Mouse (Mus musculus) brain, adult 2 months (tissue): ENCODE data around the gene Xrcc6.
A peak's percentile ranks its signal among the peaks of the same experiment; 100 is the strongest.
"Not testable (repeated sequence)": the region's sequence is repeated elsewhere in the genome, so short reads cannot be mapped to it uniquely, and the experiment has no call there.

Experiments
- DNase-seq: peaks from one replicate; pipeline ENCODE4 v3.0.0; 2011; ENCODE audit warnings: low read depth, low spot score

Xrcc6 gene

GRCm38 (mm10) chr15:81966062-81966829 is 21.4 kb upstream of the Xrcc6 start:
- DNase-seq = no peak

DNA sequence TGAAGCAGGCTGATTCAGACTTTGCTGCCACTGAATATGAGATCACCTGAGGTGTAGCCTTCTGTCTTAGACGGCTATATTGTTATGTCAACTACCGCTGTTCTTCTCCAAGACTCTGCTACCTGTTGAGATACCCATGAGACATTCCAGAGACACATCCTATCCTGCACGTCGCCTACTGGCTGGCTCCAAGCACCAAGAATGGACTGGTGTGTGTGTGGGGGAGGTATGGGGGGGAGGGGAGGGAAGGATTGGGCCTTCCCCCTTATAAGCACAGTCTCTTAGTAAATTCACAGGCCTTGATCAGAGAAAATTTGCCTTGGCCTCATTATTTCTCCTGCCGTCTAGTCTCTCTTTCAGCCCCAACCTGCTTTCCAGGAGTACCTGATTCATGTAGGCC is 19.8 kb upstream of the Xrcc6 start:
- no peak for DNase-seq

DNA sequence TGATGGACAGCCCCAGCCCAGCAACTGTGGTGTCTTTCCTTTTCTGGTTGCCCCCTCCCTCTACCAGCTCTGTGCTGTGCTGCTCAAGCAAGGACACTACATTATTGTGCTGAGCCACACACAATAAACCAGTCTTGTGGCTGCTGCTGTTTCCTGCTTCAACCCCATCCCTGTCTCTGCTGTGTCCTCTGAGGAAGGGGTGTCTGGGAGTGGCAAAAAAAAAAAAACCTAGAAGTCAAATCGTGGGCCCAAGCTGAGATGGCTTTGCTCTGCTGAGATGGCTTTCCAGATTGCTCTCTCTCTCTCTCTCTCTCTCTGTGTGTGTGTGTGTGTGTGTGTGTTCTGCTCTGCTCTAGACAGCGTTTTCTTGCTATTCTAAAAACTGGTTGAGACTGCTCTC is 19.2 kb upstream of the Xrcc6 start:
- no peak for DNase-seq

- no peak for DNase-seq
These were observed 18.5 kb upstream of the Xrcc6 start for GRCm38 (mm10) chr15:81969173-81969572.

- DNase-seq = not testable (repeated sequence)
These were observed 18.0 kb upstream of the Xrcc6 start for GRCm38 (mm10) chr15:81969635-81970034.

DNA sequence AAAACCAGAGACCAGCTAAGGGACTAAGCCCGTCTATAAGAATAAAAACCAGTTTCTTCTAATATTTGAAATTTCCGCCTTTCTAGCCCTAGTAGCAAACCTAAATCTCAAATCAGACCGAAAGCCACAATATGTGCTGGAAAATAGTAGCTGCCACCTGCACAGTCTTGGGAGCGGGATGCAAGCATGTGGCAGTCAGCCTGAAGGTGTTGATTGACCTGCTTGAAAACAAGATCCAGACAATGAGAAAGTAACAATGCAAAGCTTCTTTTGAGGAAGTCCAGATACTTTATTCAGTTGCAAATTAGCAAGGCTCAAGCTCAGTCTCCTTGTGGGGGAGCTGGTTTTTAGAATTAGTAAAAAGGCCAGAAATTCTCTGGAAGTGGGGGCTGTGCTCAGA is 17.1 kb upstream of the Xrcc6 start:
- not testable (repeated sequence) for DNase-seq

- not testable (repeated sequence) for DNase-seq
These were observed 12.5 kb upstream of the Xrcc6 start for GRCm38 (mm10) chr15:81975156-81975555.

GRCm38 (mm10) chr15:81980321-81980720 is 7.3 kb upstream of the Xrcc6 start, which contains the start of gene 1700029P11Rik:
Gene 1700029P11Rik (plus strand): TSS chr15:81980540.
- no peak for DNase-seq

DNA sequence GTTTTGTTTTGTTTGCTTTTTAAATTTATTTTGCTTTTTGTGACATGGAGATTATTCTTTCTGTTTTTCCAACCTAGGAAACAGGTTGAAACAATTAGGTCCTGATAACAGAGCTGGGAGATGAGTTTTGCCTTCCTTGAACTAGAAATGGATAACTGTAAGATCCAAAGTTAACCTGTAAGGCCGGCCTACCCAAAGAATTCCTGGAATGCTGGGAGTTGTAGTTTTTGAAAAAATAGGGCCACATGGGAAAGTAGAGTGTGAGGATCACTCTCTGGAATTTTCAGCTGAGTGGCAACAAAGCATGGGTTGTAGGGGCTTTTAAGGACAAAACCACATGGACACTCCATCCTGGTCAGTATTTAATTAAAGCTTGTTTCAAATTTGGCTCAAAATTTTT is 5.5 kb upstream of the Xrcc6 start:
- DNase-seq = no peak

GRCm38 (mm10) chr15:81985267-81986161 is 2.1 kb upstream of the Xrcc6 start:
- no peak for DNase-seq

GRCm38 (mm10) chr15:81989371-81990062 is 1.9 kb downstream of the Xrcc6 start:
- DNase-seq = peak; percentile 97

GRCm38 (mm10) chr15:81990549-81990948 is 2.9 kb downstream of the Xrcc6 start:
- no peak for DNase-seq

GRCm38 (mm10) chr15:81993992-81994391 is 6.4 kb downstream of the Xrcc6 start:
- DNase-seq = no peak

DNA sequence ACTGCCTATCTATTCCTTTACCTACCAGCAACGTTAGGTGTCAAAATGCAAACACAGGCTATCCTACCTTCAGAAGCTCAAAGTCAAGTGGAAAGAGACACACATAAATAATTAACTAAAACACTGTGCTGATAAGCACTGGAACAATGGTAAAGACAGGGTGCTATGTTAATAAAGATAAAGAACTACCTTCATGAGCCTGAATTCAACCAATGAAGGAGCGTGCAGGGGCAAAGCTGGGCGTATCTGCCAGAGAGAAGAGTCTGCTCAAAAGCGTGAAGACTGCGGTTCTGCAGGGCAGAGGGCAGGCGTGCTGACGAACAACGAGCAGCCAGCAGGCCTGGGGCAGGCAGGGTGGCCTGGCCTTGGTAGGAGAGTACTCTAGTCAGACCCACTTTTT is 16.6 kb downstream of the Xrcc6 start:
- no peak for DNase-seq

DNA sequence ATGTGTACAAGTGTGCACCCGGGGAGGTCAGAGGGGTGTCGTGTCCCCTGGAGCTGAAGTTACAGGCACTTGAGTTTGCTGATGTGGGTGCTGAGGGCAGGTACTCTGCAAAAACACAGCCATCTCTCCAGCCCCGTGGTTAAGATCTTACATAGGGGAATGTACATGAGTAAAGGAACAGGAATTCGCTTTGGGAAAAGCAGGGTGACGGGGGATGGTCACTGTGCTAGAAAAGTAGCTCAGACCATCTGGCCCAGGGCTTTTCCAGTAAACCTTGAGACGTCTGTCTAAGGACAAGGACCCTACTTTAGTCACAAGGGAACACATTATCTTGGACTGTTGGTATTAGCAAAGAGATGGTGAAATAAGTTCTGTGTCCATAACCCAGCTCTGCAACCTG is 24.3 kb downstream of the Xrcc6 start:
- DNase-seq = no peak

- DNase-seq = no peak
These were observed 27.2 kb downstream of the Xrcc6 start for GRCm38 (mm10) chr15:82014745-82015391.

- DNase-seq = peak; percentile 71
These were observed 27.9 kb downstream of the Xrcc6 start for GRCm38 (mm10) chr15:82015392-82016100.

GRCm38 (mm10) chr15:82016101-82016808 is 28.6 kb downstream of the Xrcc6 start:
- DNase-seq = peak; percentile 100

DNA sequence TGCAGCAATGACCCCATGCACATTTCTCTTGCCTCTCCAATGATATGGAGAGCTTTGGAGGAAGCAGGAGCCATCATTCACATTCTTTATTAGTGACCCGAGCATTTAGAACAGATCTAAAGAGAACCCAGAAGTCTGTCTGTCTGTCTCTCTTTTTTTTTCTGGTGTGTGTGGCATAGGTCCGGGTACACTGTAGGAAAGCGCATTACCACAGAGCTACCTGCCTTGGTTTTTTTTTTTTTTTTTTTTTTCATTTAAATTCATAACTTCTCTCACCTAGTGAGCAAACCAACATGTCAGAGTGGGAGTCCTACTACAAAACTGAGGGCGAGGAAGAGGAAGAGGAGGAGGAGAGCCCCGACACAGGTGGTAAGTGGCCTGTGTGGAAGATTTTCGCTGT is 29.2 kb downstream of the Xrcc6 start:
- DNase-seq = no peak

- no peak for DNase-seq
These were observed 29.8 kb downstream of the Xrcc6 start for GRCm38 (mm10) chr15:82017461-82017860.
